Mouse (Mus musculus) ES-Bruce4 (cell line): ENCODE measurements around the gene Zfp317. TPM values are rescaled to one million over a fixed set of nuclear protein-coding genes. Genes with fewer than 3 reads are reported as not detected.
"Not testable (repeated sequence)": the region's sequence is repeated elsewhere in the genome, so short reads cannot be mapped to it uniquely, and the experiment has no call there.

Experiments
- H3K27ac ChIP-seq: 2 replicates; pipeline ENCODE4 v1.5.1; 2012; ENCODE audit warnings: low read length, inconsistent platforms; ENCODE audit not compliant: insufficient read depth
- H3K27me3 ChIP-seq: 2 replicates; pipeline ENCODE4 v1.6.1; 2012; ENCODE audit warnings: mild to moderate bottlenecking, low read length, inconsistent platforms; ENCODE audit not compliant: control insufficient read depth, poor library complexity, insufficient read depth, severe bottlenecking
- H3K36me3 ChIP-seq: 2 replicates; pipeline ENCODE4 v1.6.1; 2012; ENCODE audit warnings: inconsistent platforms, mild to moderate bottlenecking, low read length, moderate library complexity; ENCODE audit not compliant: control insufficient read depth, poor library complexity, insufficient read depth, severe bottlenecking
- H3K4me1 ChIP-seq: one replicate; pipeline ENCODE4 v1.8.1; 2011; ENCODE audit warnings: low read length; ENCODE audit not compliant: control insufficient read depth, insufficient read depth
- H3K4me3 ChIP-seq: 2 replicates; pipeline ENCODE4 v1.5.1; 2011; ENCODE audit warnings: low read depth, mild to moderate bottlenecking, low read length
- H3K9ac ChIP-seq: 2 replicates; pipeline ENCODE4 v1.6.1; 2012; ENCODE audit warnings: low read depth, mild to moderate bottlenecking, inconsistent platforms; ENCODE audit not compliant: poor library complexity, severe bottlenecking
- H3K9me3 ChIP-seq: replicated peaks from 2 replicates; pipeline ENCODE4 v1.6.1; 2012; ENCODE audit warnings: mild to moderate bottlenecking, low read length, inconsistent platforms; ENCODE audit not compliant: control insufficient read depth, poor library complexity, insufficient read depth, severe bottlenecking
- CTCF ChIP-seq: IDR thresholded peaks from one replicate; pipeline ENCODE4 v1.8.1; 2011; ENCODE audit warnings: low read depth, low read length
- EP300 ChIP-seq: IDR thresholded peaks from 2 replicates; pipeline ENCODE4 v1.6.1; 2011; ENCODE audit warnings: low read depth, low read length; ENCODE audit not compliant: insufficient read depth
- POLR2A ChIP-seq: IDR thresholded peaks from one replicate; pipeline ENCODE4 v1.8.1; 2011; ENCODE audit warnings: low read length; ENCODE audit not compliant: insufficient read depth
- polyA plus RNA-seq: library from polyadenylated mRNA; stranded (reverse); fragments of >200 nt; gene quantifications from 2 replicates; pipeline ENCODE4 v1.2.4, GENCODE M21; 2011; ENCODE audit warnings: low read depth; ENCODE audit not compliant: missing spikeins, insufficient read depth, insufficient read length

Zfp317 gene
- polyA plus RNA-seq, 1 experiment = 34.6 TPM

DNA sequence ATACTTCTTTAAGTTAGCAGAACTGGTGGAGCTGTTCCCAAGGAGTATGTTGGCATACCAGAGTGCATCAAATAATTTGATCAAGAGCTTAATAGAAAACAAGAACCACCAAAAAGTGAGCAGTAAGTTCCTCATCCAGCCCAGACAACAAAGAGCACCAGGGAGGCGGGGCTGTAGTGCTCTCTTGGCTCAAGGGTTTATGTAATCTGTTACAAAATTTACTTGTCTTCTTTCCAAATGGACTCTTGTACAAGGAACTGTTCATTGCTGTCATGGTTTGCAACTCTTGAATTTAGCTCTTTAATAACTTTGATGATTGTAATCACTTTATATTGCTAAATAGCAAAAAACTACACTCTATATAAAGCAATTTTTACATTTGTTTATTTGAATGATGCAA is 69.5 kb downstream of the Zfp317 start:
- TF ChIP-seq EP300 (no peak), POLR2A (no peak), CTCF (no peak)
- Histone ChIP-seq H3K36me3 (no peaks in the 10 kb centered on the region), H3K4me1 (no peaks in the 10 kb centered on the region)

GRCm38 (mm10) chr9:19692430-19692829 is 70.5 kb downstream of the Zfp317 start:
- Histone ChIP-seq H3K4me3 (no peak overlapping the region), H3K9ac (no peak overlapping the region), H3K4me1 (no peaks in the 10 kb centered on the region), H3K9me3 (peaks cover 3% of the 10 kb centered on the region; the same call in 1 of the 2 replicates), H3K27ac (no peak overlapping the region), H3K27me3 (no peaks in the 10 kb centered on the region), H3K36me3 (no peaks in the 10 kb centered on the region)
- TF ChIP-seq CTCF = no peak
- TF ChIP-seq EP300 = no peak
- no peak for TF ChIP-seq POLR2A

More for the DNA sequence above, 69.5 kb downstream of the Zfp317 start:
- H3K9me3 ChIP-seq = no peaks in the 10 kb centered on the region
- no peak overlapping the region for H3K4me3 ChIP-seq
- no peak overlapping the region for H3K9ac ChIP-seq
- H3K27me3 ChIP-seq = no peaks in the 10 kb centered on the region
- H3K27ac ChIP-seq = no peak overlapping the region

- not testable (repeated sequence) for H3K9me3 ChIP-seq, H3K27me3 ChIP-seq, H3K4me1 ChIP-seq, H3K9ac ChIP-seq, H3K36me3 ChIP-seq, H3K4me3 ChIP-seq
- H3K27ac ChIP-seq = peak overlapping the region; percentile 96
- TF ChIP-seq EP300 = peak; percentile 87
These were observed 72.4 kb downstream of the Zfp317 start for GRCm38 (mm10) chr9:19694285-19694684.

DNA sequence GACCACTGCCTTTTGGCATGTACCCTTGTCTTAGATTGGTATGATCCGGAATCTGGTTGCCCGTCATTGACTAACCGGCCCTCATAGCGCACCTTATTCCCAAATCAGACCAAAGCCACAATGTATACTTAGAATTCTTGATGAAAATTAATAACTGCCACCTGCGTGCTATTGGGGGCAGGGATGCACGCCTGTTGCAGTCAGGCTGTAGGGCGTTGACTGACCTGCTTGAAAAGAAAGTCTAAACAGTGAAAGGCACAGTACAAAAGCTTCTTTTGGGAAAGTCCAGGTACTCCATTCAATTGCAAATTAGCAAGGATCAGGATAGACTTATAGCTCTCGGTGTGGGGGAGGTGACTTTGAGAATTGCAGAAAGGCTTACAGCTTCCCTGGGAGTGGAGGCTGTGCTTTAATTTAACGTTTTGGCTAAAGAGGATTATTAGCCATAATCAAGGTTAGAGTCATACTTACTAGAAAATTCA is 73.0 kb downstream of the Zfp317 start:
- not testable (repeated sequence) for H3K9me3 ChIP-seq, H3K36me3 ChIP-seq, H3K4me3 ChIP-seq, H3K9ac ChIP-seq, H3K27me3 ChIP-seq, H3K4me1 ChIP-seq
- H3K27ac ChIP-seq = peak overlapping the region; percentile 96
- peak; percentile 95 for TF ChIP-seq EP300

Other genes with a start within 250 kb of the Zfp317 start
- not detected in 2 replicates for gene Olfr847, start 243.4 kb upstream of the Zfp317 start, polyA plus RNA-seq
- not detected in 2 replicates for gene Olfr849, start 181.8 kb upstream of the Zfp317 start, polyA plus RNA-seq
- gene Olfr850, start 143.9 kb upstream of the Zfp317 start, polyA plus RNA-seq = not detected in 2 replicates
- not detected in 2 replicates for gene Olfr851, start 128.8 kb upstream of the Zfp317 start, polyA plus RNA-seq
- gene Olfr853, start 81.0 kb upstream of the Zfp317 start, polyA plus RNA-seq = not detected in 2 replicates
- not detected in 2 replicates for gene Olfr854, start 54.7 kb upstream of the Zfp317 start, polyA plus RNA-seq
- not detected in 2 replicates for gene Olfr855, start 39.5 kb upstream of the Zfp317 start, polyA plus RNA-seq
- not detected in 2 replicates for gene Olfr857, start 87.3 kb downstream of the Zfp317 start, polyA plus RNA-seq
- gene Olfr58, start 158.2 kb downstream of the Zfp317 start, polyA plus RNA-seq = not detected in 2 replicates
- 0.06 and 0.17 TPM in 2 replicates for gene Olfr859, start 182.8 kb downstream of the Zfp317 start, polyA plus RNA-seq
- gene Olfr860, start 227.6 kb downstream of the Zfp317 start, polyA plus RNA-seq = not detected in 2 replicates